Mouse (Mus musculus) neutrophil, adult 5-6 weeks (primary cell): ENCODE data around the gene Utp20. TPM values are rescaled to one million over a fixed set of nuclear protein-coding genes. Genes with fewer than 3 reads are reported as not detected.
"Not testable (repeated sequence)": the region's sequence is repeated elsewhere in the genome, so short reads cannot be mapped to it uniquely, and the experiment has no call there.

Experiments used
- ATAC-seq: fragments of 151-379, 151-347 bp; 2 replicates; pipeline ENCODE4 v1.8.0; 2017; ENCODE audit warnings: mild to moderate bottlenecking, moderate TSS enrichment; ENCODE audit not compliant: insufficient number of reproducible peaks, poor library complexity, low FRiP score, severe bottlenecking; ENCODE audit errors: extremely low read depth
- total RNA-seq: library from RNA; stranded (forward); fragments of 200-1000 nt; gene quantifications from 2 replicates; pipeline ENCODE4 v1.2.3, GENCODE M21; 2017

Gene Utp20
- total RNA-seq, 1 experiment from 2014 or later: 15.9 TPM

DNA sequence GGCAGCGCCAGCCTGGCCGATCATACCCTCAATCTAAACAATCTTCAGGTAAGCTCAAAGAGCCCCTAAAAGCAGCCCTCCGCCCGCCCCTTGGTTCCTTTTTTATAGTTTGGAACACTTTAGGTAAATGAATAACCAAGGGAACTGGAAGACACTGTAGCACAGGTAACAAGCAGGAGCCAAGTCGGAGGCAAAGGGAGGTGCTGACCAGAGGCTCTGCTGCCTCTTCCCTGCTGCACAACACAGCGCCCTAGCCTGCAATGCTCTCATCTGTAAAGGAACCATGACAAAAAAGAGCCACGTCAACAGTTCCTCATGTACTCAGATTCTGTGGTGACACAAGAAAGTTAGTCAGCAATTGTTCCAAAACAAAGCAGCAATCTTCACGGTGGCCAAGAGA, 32.0 kb downstream of the Utp20 start:
- no peak for ATAC-seq

DNA sequence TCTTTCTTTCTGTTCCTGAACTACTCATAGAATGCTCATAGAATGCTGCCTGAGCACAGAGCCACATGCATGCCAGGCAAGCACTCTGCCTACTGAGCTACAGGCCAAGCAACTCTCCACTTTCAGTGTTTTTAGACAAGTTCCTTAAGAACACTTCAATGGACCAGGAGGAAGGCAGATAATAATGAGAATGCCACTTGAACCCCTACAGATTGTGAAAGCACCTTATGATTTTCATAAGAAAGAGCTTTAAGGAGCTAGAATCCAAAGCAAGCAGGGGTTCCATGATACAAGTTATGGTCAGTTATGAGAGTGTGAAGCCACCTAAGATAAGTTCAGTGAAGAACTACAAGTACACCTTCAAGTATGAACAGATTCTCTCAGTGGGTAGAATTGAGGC, 32.9 kb downstream of the Utp20 start:
- no peak for ATAC-seq

DNA sequence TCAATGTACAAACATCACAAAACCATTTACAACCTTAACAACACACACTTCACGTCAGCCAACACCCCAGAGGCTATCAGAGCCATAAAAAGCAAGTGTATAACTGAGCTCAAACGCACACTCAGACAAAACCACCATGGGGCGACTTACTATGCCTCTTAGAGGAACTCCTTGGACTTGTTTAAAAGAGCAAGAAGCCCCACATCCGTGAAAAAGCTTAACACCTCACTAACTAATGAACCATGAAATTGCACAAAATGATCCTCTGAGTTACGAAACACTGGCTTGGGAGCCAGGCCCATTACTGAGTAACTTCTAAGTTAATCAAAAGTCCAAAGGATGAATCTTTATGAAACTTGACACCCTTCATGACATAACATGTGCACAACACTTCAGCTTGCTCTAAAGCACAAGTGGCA, 42.1 kb downstream of the Utp20 start:
- no peak for ATAC-seq

DNA sequence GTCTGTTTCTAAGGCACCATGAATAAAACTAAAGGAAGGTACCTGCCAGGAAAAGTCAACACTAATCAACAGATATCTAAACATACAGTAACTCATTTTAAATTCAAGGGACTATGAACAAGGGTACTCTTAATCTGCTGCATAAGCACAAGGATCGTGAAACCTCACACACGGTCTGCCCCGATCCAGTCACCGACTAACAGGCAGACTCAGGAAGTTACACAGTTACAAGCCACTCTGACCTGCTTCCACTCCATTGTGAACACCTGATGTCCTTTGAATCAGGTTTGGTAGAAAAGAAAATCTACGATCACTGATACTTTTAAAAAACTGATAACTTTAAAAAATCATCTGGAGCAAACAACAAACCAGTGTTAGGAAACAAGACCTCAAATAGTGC, 42.7 kb downstream of the Utp20 start:
- ATAC-seq: no peak

DNA sequence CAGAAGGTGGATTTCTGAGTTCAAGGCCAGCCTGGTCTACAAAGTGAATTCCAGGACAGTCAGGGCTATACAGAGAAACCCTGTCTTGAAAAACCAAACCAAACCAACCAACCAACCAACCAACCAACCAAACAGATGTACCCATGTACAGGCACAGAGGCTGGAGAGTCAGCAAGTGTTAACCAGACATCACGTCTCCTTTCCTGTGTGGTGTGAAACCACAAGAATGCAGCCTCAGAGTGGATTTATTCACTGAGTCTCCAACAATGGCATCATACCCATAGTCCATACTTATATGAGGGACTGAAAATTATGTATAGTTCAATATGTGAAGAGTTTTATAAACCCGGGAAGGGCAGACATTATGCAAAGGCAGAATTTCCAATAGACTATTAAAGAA, 43.5 kb downstream of the Utp20 start:
- ATAC-seq: not testable (repeated sequence)

DNA sequence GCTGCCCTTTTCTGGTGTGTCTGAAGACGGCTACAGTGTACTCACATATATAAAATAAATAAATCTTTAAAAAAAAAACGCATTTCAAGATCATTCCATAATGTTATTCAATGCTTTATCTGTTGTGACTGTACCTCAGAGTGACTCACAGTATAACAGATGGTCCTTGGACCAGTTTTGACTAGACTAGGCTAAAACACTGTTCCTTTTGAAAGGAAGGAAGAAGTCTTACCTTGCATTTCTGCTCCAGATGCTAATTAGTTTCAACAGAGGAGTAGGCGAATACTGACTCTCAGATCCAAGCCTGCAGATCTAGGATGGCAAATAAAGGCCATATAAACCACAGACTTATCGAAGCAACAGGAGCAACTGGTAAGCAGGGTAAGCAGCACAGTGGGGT, 45.9 kb downstream of the Utp20 start:
- no peak for ATAC-seq

DNA sequence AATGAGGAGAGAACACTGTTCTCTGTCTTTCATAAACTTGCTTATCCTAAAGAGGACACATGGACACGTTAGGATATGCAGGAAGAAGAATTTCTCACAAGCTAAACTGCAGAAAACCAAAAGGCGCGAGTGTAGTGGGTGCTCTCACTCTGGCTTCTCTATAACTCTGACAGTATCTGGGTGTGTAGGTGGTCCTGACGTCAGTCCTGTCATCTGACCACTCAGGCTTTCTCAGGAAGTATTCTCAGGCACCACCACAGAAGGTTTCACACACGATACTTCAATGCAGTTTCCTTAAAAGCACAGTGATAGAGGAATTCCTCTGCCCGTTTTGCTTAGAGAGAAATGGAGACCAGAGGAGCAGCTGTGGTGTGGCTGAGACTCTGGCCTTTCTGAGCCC, 50.4 kb downstream of the Utp20 start:
- ATAC-seq: no peak

DNA sequence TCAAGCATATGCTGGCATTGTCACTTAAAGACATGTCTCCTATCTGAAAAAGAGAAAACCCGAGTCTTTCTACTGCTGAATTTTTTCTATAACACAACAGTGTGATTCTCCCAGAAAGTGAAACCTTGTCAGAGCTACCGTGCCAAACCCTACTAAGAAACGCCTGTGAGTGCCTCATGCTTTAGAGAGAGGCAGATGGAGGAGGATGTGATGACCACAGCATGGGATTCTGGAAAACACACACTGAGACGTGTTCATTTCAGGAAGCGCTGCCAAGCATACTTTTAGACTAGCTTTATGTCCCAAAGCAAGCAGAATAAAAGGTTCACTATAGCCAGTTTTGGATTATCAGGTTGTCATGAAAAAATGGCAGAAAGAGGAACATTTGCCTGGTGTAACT, 53.6 kb downstream of the Utp20 start:
- ATAC-seq: not testable (repeated sequence)

DNA sequence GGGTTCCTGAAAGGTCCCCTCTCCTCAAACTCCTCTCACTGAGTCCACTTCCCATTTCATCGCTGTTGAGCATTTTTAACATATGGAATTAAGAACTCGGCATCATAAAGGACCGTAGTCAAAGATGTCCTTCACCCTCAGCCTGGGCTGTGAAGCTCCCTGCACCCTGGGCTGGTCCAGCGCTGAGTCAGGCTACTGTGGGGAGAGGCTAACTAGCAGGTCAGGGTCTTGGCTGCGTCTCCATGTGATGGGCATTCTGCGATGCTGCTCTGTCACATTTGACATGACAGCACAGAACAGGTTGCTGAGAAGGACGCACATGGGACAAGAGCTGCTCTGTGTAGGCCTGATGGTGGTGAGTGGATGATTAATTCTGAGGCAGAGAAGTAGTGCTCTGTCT, 56.9 kb downstream of the Utp20 start:
- no peak for ATAC-seq

DNA sequence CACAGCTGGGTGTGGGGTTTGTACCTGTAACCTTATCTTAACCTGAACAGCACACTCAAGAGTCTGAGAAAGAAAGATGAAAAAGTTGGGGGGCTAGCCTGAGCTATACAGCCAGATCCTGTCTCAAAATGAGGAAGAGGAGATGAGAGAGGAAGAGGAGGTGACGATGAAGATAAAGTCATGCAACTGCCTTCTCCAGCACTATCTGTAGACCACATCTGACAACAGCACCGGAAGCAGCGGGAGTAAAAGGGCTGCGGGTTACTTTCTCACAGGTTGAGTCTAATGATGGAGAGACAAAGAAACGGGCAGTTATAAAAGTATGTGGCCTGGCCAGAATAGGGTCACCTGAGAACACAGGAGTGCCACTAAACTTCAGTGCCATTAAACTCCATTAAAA, 57.6 kb downstream of the Utp20 start:
- ATAC-seq: no peak

DNA sequence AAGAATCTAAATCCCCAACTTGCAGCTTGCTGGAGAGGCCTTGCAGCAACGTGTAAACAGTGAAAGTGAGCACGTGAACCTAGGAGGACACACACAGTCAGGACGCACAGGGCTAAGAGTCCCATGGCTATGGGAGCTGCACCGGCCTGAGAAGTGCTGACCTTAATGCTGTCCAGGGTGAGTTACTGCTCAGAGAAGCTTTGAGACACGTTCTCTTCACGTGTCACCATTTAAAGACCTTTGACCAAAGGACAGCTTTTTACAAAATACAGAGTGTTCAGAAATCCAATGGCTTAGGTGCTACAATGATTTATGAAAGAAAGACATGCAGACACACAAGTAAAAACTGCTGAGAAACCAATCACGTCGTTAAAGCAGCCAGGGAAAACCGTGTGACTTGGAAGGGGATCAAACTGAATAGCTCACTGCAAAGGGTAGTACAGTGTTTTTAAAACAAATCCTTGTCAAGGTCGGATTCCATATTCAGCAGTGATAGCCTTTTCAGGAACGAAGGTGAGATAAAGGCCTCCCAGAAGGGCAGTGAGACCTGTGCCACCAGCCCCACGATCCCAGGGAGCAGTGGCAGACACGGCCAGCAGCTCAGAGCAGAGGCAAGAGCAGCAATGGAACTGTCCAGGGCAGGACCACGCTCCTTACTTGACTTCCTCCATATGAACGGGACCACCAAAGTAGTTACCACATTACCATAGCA, 61.0 kb downstream of the Utp20 start:
- no peak for ATAC-seq

DNA sequence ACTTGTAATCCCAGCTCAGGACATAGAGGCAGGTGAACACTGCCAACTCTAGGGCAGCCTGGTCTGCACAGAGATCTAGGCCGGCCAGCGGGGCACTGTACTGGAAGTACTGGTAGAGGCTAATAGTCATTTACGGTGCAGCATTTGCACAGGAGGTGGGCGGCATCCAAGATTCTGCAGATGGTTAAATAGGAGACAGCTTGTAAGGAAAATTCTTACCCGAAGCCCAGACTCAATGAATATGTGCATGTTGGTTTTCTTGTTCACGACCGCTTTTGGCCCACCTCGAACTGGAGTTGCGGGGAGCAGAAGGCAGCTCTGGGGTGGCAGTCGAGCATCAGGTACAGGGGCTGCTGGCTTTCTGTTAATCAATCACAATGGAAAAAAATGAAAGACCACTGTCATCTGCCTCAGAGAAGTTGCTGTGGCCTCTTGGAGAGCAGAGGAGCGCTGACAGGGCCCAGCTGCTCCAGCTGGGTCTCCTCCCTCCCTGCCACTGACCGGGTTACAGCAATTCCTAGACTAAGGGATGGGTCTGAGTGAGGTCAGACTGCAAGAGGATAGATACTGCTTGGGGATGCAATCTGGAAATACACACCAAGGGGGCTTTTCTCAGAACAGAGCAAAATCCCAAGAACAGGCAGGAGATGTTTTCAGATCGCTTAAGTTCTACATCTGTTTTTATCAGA, 64.9 kb downstream of the Utp20 start:
- ATAC-seq: no peak

DNA sequence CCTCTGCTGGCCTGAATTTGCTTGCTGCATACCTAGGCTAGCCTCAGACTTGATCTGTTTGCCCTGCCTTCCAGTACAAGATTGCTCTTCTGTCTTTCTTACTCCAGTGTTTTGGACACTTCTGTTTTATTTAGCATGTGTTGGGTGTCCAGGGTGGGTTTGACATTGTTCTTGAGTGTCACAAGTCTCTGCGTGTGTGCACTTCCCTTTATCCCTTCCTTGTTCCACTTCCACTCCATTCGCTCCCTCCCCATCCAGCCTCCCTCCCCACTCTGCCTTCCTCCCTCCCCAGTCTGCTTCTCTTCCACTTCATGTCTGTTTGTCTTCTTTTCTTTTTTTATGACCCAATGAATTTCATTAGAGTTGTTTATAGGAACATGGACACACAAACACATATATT, 85.2 kb downstream of the Utp20 start:
- no peak for ATAC-seq

DNA sequence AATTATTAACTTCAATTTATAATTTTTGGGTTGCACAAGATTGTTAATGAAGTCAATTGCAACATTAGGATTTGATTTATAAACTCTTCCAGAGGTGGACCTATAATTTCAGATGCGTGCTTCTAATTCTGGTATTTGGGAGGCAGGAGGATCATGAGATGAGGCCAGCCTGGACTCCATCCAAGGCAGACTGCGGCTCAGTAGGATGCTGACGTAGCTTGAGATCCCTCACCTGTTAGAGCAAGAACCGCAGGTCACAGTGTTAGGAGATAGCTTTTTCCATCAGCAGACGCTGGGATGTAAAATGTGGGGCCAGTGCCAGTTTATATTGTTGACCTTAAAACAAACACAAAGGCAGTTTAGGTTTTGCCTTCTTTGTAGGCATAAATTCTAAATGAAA, 85.8 kb downstream of the Utp20 start:
- no peak for ATAC-seq

DNA sequence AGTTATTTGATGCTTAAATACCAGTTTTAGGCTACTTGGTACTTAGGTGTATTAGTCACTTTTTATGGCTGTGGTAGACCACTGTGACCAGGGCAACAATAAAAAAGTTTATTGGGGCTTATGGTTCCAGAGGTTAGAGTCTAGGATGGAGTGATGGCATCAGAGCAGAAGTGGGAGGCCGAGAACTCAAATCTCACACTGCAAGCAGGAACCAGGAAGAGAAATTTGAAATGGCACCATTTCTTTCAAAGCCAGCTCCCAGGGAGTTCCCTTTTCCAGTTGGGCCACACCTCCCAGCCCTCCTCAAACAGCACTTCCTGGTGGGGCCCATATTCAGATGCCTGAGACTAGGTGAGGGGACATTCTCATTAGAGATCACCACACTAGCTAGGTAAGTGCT, 86.8 kb downstream of the Utp20 start:
- ATAC-seq: no peak

DNA sequence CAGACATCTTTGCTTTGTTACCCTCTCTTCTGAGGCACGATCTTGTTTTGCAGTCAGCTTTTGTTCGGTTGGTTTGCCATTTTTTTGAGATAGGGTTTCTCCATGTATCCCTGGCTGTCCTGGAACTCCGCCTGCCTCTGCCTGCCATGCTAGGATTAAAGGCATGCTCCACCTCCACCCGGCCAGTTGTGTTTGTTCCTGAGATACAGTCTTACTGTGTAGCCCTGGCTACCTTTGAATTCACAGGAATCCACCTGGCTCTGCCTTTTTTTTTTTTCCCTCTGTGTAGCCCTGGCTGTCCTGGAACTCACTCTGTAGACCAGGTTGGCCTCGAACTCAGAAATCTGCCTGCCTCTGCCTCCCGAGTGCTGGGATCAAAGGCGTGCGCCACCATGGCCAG, 87.5 kb downstream of the Utp20 start:
- ATAC-seq: not testable (repeated sequence)

DNA sequence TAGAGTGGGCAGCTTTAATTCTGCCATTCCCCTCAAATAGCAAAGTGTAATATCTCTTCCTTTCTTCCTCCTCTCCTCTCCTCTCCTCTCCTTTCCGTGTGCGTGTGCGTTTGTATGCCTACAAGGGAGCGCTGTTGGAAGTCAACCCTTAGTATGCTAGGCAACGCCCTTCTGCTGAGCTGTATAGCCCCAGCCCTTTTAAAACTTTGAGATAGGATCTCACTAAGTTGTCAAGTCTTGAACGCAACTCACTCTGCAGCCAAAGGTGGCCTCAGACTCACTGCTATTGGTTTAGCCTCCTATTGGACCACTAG, 94.3 kb downstream of the Utp20 start:
- ATAC-seq: no peak

DNA sequence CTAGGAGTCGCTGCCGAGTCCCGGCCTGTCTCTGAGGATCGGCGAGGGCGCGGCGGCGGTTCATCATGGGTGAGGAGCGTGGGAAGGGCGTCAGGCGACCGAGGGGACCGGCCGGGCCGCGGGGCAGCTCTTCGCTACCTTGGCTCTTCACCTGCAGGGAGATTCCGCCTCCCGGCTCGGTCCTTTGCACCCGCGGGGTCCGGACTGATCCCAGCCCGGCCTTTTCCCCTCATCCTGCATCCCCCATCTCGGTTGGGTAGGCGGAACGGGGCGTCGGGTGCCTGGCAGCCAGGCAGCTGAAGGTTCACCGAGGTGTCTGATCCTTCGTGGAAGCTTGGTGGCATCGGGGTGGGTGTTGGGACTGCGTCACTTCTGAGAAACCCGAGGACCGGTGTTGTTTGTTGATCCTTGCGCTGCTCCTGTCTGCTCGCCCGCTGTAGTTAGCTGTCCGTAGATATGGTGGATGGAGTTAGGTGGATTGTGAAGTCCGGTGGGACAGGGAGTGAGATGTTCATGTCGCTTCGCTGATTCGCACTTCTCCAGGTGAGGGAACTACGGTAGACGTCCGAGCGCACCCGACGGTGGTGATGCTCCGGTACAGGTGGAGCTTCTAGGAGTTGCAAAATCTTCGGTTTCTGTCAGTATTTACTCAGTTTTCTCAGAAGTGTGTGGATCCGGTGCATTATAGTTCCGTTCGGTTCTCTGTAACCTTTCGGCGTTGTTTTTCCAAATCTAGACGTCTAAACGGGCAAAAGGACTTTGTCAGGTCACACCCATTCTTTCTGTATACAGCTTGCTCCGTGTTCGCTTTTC, 94.9 kb downstream of the Utp20 start:
- ATAC-seq: 0 out of 2 replicates have a peak, but pooled peaks have one; percentile 9

DNA sequence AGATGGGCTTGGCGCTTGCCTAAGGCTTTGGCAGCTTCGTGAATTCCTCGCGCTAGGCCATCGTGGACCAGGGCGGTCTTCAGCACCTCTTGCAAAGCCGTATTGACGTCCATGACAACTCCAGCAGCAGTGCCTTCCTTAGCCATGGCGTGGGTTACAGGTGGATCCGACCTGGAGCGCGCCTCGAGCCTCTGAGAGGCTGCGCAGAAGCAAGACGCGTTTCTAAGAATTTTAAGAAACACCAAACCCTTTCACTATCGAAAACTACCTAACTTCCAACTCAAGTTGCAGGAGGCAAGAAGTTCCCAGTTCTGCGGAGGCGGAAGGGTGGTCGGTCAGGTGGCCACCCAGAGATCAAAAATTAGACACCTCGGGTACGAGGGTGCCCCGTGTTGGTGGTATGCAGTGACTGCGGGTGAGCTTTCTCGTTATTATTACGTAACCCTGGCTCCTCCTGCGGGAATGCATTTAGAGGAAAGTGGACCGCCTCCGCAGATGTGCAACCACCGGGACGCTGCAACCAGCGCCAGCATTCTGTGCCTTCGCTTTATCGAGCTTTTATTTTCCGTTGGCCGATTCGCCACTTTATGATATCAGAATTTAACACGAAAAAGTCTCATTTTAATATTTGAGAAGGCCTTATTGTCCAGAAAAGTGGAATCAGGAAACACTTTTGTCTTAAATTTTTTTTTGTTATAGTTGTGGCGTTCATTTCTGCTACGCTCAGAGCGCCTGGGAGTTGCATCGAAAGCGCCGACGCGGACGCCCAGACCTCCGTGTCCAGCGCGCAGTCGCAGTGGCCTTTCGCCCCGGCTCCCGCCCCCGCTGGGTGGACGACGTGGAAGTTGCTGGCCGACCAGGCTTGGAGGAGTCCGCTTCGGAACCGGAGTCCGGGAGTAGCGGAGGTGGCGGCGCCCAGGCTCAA, 95.8 kb downstream of the Utp20 start, which contains the start of gene Arl1:
Gene Arl1, plus strand, starts transcription at position 288 of the 925 bp plus-strand sequence.
- ATAC-seq: peak; percentile 78
